Mouse (Mus musculus): ENCODE results near the gene Gm1604a.
"Not testable (repeated sequence)": the region's sequence is repeated elsewhere in the genome, so short reads cannot be mapped to it uniquely, and the experiment has no call there.

Gene Gm1604a

GRCm38 (mm10) chr17:7025257-7025656, at the start of gene Gm1604a:
Gene Gm1604a (plus strand): TSS chr17:7025568.
- DNase-seq (ENCODE audit: low spot score): not testable (repeated sequence)

DNA sequence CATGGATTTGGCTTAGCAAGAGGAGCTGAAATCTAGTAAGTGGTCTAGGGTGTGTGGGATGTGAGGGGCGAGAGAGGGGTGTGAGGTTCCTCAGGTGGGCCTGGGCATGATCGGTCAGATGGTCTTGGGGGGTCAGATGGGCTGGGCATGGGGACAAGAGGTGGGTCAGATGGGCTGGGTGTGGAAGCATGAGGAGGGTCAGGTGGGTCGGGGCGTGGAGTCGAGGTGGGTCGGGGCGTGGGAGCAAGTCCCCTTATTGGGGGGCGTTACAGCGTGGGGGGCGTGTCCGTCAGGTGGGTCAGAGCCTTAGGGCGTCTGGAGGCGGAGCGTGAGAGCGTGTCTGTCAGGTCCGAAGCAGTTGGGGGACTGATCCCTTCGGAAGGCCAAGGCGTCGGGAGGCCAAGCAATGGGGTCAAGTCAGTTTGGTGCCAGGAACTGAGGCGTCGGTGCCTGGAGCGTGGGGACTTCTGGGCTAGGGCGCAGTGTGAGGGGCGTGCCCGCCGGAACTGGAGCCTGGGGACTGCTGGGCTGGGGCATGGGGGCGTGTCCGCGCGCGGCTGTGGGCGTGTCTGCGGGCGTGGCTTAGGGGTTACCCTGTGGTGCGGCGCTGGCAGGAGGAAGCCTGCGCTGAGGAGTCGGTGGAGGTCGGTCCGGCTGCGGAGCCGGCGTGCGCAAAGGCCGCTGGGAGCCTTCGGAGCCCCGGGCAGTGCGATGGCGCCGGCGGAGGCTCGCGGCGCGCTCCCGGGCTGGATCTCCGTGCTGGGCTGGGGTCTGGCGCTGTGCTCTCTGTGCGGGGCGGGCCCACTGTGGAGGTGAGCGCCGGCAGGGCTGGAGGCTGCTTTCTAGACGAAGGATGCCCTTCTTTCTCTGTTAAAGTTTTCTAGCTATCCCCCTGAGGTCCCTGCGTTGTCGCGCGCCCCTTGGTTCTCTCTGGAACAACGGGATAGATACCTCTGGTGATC, 46.8 kb upstream of the Gm1604a start, which contains the start of gene Gm49721:
Gene Gm49721, plus strand, starts transcription at position 618 of the 962 bp plus-strand sequence.
- DNase-seq (ENCODE audit: low spot score): not testable (repeated sequence)

GRCm38 (mm10) chr17:6979380-6979779, 46.0 kb upstream of the Gm1604a start:
- DNase-seq (ENCODE audit: low spot score): not testable (repeated sequence)

- DNase-seq (ENCODE audit: low spot score): not testable (repeated sequence)
Measured at GRCm38 (mm10) chr17:6980144-6980543, 45.2 kb upstream of the Gm1604a start.

DNA sequence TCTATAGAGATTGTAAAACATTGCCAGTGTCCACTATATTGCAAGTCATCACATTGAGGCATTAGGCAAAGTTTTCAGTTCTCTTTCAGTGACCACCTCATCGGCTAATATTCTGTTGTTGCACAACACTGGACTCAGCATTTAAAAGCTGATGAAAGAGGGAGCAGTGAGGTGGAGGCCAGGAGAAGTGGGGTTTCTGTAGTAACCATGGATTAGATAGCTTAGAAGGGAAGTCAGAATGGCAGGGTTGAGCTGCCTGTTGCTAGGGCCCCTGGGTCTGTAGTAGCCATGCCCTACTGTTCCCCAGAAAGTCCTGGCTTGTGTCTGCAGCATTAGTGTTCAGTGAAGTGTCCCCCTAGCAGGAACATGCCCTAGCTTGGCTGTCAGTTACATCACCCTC, 39.2 kb upstream of the Gm1604a start:
- not testable (repeated sequence) for DNase-seq (ENCODE audit: low spot score)

DNA sequence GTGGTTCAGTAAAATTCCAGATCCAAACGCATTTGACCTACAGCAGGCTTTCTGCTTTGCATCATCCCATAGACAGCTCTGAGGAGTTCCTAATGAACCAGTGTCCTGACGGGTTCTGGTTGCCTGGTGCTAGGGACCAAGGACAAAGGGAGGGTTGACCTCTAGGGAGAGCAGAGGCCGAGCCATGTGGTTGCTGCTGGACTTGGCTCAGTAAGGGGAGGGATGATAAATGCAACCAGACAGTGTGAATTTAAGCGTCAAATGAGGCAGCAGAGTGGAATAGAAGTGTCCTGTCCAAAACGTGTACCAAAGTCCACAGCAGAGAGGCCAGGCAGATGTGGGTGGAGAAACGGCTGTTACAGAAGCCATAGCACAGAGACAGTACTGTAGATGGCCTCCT, 29.9 kb upstream of the Gm1604a start:
- not testable (repeated sequence) for DNase-seq (ENCODE audit: low spot score)

DNA sequence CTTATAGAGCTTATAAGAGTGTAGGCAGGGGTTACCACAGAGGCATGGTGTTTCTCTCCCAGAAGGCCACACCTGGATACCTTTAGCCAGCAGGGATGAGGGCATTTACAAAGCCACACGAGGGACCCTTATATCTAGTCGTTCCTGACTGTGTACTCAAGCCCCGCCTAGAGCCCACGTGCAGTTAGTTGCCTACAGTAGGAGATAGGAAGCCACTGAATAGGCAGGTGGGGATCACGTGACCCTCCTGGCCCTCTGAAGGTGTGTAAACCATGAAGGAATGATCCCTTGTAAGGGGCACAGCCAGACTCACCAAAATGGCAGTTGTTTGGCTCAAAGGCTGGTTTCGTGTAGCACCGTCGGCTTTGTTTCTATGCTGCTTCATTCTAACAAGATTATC, 28.5 kb upstream of the Gm1604a start:
- not testable (repeated sequence) for DNase-seq (ENCODE audit: low spot score)

DNA sequence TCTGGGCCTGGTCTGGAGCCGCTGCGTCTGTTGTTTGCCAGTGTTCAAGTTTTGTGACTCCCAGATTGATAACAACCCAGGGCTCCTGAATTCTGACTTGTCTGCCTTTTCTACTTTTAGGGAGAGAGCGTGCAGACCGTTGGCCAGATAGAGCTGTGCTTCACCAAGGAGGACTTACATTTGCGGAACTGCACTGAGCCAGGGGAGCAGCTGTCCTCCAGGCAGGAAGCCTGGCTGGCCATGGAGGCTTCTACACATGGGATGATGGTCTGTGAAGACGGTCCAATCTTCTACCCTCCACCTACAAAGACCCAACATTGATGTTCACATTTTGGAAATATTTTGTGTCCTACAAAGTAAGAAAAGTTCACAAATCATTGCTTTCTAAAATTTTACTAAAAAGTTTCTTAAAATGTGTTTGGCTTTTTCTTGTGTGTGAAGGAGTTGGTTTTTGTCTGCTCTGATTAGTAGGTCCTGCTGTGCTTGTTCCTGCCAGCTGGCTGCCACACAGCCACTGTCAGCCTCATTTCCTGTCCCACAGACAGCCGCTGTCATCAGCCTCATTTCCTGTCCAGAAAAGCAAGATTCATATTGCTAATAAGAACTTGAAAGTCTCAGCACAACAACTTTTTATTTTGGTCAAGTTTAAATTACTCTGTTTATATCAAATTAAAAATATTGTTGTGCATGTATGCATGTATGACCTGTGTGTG, 27.4 kb upstream of the Gm1604a start:
- DNase-seq (ENCODE audit: low spot score): not testable (repeated sequence)

DNA sequence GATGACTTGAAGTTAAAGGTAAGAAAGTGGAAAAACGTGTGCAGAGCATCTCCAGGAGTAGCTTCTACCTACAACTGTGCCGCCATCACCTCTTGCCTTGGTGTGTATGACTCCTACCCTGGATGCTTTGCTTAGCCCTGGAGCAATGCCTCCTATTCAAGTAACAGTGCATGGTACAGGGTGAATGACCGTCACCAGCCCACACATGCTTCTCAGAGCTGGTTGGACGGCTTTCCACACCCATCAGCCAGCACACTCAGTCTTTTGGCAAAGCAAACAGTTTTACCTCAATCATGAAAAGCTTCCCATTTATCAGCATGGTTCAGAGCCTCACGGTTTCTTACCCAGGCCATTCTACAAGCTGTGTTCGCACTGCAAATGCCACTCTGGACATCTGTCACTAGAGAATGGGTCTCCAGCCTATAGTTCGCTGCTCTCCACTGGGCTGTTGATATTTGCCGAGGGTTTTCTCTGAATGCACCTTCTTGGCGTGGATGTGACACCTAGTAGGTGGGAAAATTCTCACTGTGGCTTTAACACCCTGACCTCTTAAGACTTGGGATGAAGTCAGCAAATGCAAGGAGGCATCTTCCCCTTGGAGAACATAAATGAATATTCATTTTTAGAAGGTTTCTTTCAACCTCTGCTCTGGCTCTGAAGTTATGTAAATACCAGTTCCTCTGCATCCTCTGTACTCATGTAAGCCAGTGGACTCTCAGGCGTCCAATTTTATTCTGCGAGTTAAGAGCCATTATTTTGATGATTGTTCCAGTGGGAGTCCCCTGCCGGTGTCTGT, 23.4 kb upstream of the Gm1604a start:
- DNase-seq (ENCODE audit: low spot score): not testable (repeated sequence)

- not testable (repeated sequence) for DNase-seq (ENCODE audit: low spot score)
Measured at GRCm38 (mm10) chr17:7003392-7003791, 22.0 kb upstream of the Gm1604a start.

- not testable (repeated sequence) for DNase-seq (ENCODE audit: low spot score)
Measured at GRCm38 (mm10) chr17:7005646-7006045, 19.7 kb upstream of the Gm1604a start.

DNA sequence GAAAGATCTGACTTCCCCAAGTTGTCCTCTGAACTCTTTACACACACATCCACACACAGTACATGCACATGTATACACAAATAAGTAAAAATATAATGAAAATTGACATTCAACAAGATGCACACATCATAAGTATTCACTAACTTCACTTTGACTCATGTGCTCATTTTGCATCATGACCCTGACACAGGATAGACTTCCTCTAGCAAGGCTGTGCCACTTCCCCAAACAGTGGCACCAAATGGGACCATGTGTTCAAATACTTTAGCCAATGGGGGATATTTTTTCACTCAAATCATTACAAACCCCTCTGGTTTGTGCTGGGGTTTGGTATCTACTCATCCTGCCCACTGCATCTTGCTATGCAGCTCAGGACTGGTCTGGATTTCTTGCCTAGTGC, 16.5 kb upstream of the Gm1604a start:
- DNase-seq (ENCODE audit: low spot score): not testable (repeated sequence)

GRCm38 (mm10) chr17:7009440-7009839, 15.9 kb upstream of the Gm1604a start:
- DNase-seq (ENCODE audit: low spot score): not testable (repeated sequence)

GRCm38 (mm10) chr17:7009901-7010300, 15.5 kb upstream of the Gm1604a start:
- DNase-seq (ENCODE audit: low spot score): not testable (repeated sequence)

DNA sequence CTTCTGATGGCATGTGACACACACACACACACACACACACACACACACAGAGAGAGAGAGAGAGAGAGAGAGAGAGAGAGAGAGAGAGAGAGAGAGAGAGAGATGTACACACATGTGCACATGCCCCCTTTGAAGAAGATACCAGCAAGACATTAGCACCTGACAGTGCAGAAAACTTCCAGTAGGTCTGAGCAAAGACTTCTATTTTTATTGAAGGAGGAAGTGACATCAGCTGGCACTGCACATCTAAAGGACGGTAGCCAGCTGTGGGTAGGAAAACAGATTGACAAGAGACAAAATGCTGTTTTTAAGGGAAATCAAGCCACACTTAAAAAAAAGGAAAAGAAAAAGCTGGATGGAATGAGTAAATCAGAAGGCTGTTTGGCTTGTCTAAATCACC, 11.2 kb upstream of the Gm1604a start:
- not testable (repeated sequence) for DNase-seq (ENCODE audit: low spot score)

- not testable (repeated sequence) for DNase-seq (ENCODE audit: low spot score)
Measured at GRCm38 (mm10) chr17:7025764-7026346, 487 bp downstream of the Gm1604a start.

DNA sequence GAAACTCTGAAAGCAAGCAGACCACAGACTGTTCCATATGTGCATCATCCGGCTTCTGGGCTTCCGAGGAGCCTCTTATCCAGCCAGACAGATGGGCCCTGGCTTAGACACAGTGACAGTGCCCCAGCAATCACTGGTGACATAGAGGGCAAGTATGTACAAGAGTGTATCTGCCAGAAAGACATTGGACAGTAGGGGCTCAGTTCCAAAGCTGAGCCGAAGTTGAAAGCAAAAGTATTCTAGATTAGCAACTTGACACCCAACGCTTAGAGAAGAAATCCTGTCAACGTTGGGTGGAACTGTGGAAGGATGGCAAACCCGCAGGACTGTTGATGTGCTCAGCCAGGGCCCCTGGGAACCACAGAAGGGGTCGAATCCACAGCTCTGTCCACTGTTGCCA, 4.8 kb downstream of the Gm1604a start:
- DNase-seq (ENCODE audit: low spot score): not testable (repeated sequence)

- DNase-seq (ENCODE audit: low spot score): not testable (repeated sequence)
Measured at GRCm38 (mm10) chr17:7030622-7031174, 5.3 kb downstream of the Gm1604a start.

- DNase-seq (ENCODE audit: low spot score): not testable (repeated sequence)
Measured at GRCm38 (mm10) chr17:7033192-7034166, 8.1 kb downstream of the Gm1604a start.
